Mouse (Mus musculus) naive thymus-derived CD4-positive, alpha-beta T cell, adult 2 months (primary cell): ENCODE results near the gene Pigq.

Experiments
- DNase-seq: peaks from one replicate; pipeline ENCODE4 v3.0.0-alpha.2; 2011; ENCODE audit warnings: low read depth

Gene Pigq

GRCm38 (mm10) chr17:25881691-25882090, 63.0 kb downstream of the Pigq start:
- no peak for DNase-seq

GRCm38 (mm10) chr17:25880913-25881641, 63.7 kb downstream of the Pigq start:
- DNase-seq = no peak

GRCm38 (mm10) chr17:25880196-25880910, 64.4 kb downstream of the Pigq start, which contains the start of gene Wfikkn1:
Gene Wfikkn1, minus strand, starts transcription at chr17:25880858.
- DNase-seq = no peak

GRCm38 (mm10) chr17:25879750-25880149, 65.0 kb downstream of the Pigq start:
- DNase-seq = no peak

GRCm38 (mm10) chr17:25879261-25879660, 65.5 kb downstream of the Pigq start:
- DNase-seq = no peak

GRCm38 (mm10) chr17:25878611-25879180, 66.0 kb downstream of the Pigq start:
- no peak for DNase-seq

GRCm38 (mm10) chr17:25877741-25878610, 66.8 kb downstream of the Pigq start:
- no peak for DNase-seq

GRCm38 (mm10) chr17:25877025-25877424, 67.7 kb downstream of the Pigq start:
- DNase-seq = no peak
